Mouse (Mus musculus): Measurements from ENCODE around the gene Sec11a.
"Not testable (repeated sequence)": the region's sequence is repeated elsewhere in the genome, so short reads cannot be mapped to it uniquely, and the experiment has no call there.

GRCm38 (mm10) chr7:80936617-80937303 lies 10.8 kb downstream of the Sec11a start:
- TF ChIP-seq CTCF, POLR2A (IDR thresholded peaks at IDR 0.05; ENCODE audit: insufficient read depth, low read depth, low read length): not testable (repeated sequence)

Measured in olfactory bulb, adult 2 months (tissue).